Mouse (Mus musculus) embryonic facial prominence, embryonic 15.5 days (tissue): ENCODE measurements around the gene Rnf126. TPM values are rescaled to one million over a fixed set of nuclear protein-coding genes. Genes with fewer than 3 reads are reported as not detected.

ENCODE experiments used
- ATAC-seq: fragments of 200-750 bp; cut with Nextera tagmentation; 2 replicates; pipeline ENCODE4 v1.8.0; 2017; ENCODE audit warnings: low read depth, moderate TSS enrichment; ENCODE audit not compliant: insufficient number of reproducible peaks, low FRiP score, low TSS enrichment
- H3K27ac ChIP-seq: fragments of 300-500 bp; sonication (generic); replicated peaks from 2 replicates; pipeline ENCODE4 v1.5.1; 2015; ENCODE audit warnings: mild to moderate bottlenecking, inconsistent platforms
- H3K27me3 ChIP-seq: fragments of 300-500 bp; sonication (generic); 2 replicates; pipeline ENCODE4 v1.6.1; 2015; ENCODE audit warnings: inconsistent platforms
- H3K36me3 ChIP-seq: fragments of 300-500 bp; sonication (generic); 2 replicates; pipeline ENCODE4 v1.6.1; 2015; ENCODE audit warnings: mild to moderate bottlenecking, inconsistent platforms
- H3K4me1 ChIP-seq: fragments of 300-500 bp; sonication (generic); 2 replicates; pipeline ENCODE4 v1.6.1; 2015; ENCODE audit warnings: inconsistent platforms
- H3K4me2 ChIP-seq: fragments of 300-500 bp; sonication (generic); replicated peaks from 2 replicates; pipeline ENCODE4 v1.6.1; 2015; ENCODE audit warnings: mild to moderate bottlenecking, inconsistent platforms
- H3K4me3 ChIP-seq: fragments of 300-500 bp; sonication (generic); replicated peaks from 2 replicates; pipeline ENCODE4 v1.5.1; 2015; ENCODE audit warnings: mild to moderate bottlenecking, inconsistent platforms
- H3K9ac ChIP-seq: fragments of 300-500 bp; sonication (generic); 2 replicates; pipeline ENCODE4 v1.6.1; 2015; ENCODE audit warnings: inconsistent platforms
- H3K9me3 ChIP-seq: fragments of 300-500 bp; sonication (generic); replicated peaks from 2 replicates; pipeline ENCODE4 v1.6.1; 2016; ENCODE audit warnings: inconsistent platforms
- WGBS: fragments of 180-500 bp; shearing (Covaris S2); methylation state at CpG from one replicate; pipeline ENCODE4 v1.1.7; 2015; 5-methylcytosine and 5-hydroxymethylcytosine counted together
- polyA plus RNA-seq: library from polyadenylated mRNA; unstranded; fragments of >200 nt; fragmentation: Nextera tagmentation; extraction: Ambion mirVana; gene quantifications from 2 replicates; pipeline ENCODE4 v1.2.1, GENCODE M21; 2015

Gene Rnf126
- polyA plus RNA-seq, 1 experiment from 2014 or later, result 127 TPM

DNA sequence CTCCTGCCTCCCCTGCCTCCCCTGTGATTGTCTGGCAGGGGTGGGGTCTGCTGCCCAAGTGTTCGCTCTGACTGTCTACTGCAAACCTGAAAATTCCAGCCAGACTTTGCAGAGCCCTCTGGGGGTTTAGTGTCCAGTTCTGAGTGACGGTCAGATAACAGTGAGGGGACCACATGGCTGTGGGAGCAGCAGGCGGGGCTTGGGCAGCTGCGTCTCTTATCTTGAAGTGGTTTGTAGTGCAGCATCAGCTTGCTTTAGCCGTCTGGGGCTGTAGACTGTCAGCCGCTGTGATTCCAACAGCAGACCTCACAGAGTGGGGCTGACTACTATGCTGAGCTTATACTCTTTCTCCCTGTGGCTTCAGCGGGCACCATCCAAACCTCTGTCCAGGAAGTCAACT lies 57.4 kb downstream of the Rnf126 start:
- 67% methylated on average over 7 of the region's 7 CpGs for WGBS
- no peak overlapping the region for H3K9ac ChIP-seq
- no peak for ATAC-seq
- H3K4me1 ChIP-seq, result peaks cover 29% of the 10 kb centered on the region
- no peak overlapping the region for H3K4me3 ChIP-seq
- no peak overlapping the region for H3K4me2 ChIP-seq
- peaks cover 6% of the 10 kb centered on the region for H3K27me3 ChIP-seq
- H3K9me3 ChIP-seq, result no peaks in the 10 kb centered on the region
- H3K36me3 ChIP-seq, result peaks cover 42% of the 10 kb centered on the region
- no peak overlapping the region for H3K27ac ChIP-seq

DNA sequence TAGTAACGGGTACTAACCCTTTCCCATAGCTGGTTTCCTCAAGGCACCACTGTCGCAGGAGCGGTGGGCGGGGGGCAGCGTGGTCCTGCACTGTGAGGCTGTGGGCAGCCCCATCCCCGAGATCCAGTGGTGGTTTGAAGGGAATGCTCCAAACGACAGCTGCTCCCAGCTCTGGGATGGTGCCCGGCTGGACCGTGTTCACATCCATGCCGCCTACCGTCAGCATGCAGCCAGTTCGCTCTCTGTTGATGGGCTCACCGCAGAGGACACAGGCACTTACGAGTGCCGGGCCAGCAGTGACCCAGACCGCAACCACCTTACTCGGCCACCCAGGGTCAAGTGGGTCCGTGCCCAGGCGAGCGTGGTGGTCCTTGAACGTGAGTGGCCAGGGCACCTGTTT lies 58.1 kb downstream of the Rnf126 start:
- peaks cover 42% of the 10 kb centered on the region for H3K36me3 ChIP-seq
- WGBS, result 87% methylated on average over 21 of the region's 21 CpGs

More for the DNA sequence above, 58.1 kb downstream of the Rnf126 start:
- Histone ChIP-seq H3K4me3 (no peak overlapping the region), H3K9ac (no peak overlapping the region), H3K27ac (no peak overlapping the region), H3K27me3 (no peaks in the 10 kb centered on the region), H3K9me3 (no peaks in the 10 kb centered on the region), H3K4me1 (peaks cover 31% of the 10 kb centered on the region), H3K4me2 (no peak overlapping the region)
- no peak for ATAC-seq

Other genes with a start within 250 kb of the Rnf126 start
- 25.3 and 25.9 TPM in 2 replicates for gene Plpp2, start 233.2 kb downstream of the Rnf126 start, polyA plus RNA-seq
- gene Mier2, start 211.8 kb downstream of the Rnf126 start, polyA plus RNA-seq, result 70.3 and 71.4 TPM in 2 replicates
- not detected in 2 replicates for gene Theg, start 179.6 kb downstream of the Rnf126 start, polyA plus RNA-seq
- not detected in 2 replicates for gene C2cd4c, start 152.9 kb downstream of the Rnf126 start, polyA plus RNA-seq
- gene Shc2, start 129.0 kb downstream of the Rnf126 start, polyA plus RNA-seq, result 11.8 and 12.5 TPM in 2 replicates
- not detected in 2 replicates for gene Odf3l2, start 121.2 kb downstream of the Rnf126 start, polyA plus RNA-seq
- 8.4 and 9.1 TPM in 2 replicates for gene Madcam1, start 102.4 kb downstream of the Rnf126 start, polyA plus RNA-seq
- 62.4 and 63.6 TPM in 2 replicates for gene Tpgs1, start 97.6 kb downstream of the Rnf126 start, polyA plus RNA-seq
- gene Cdc34, start 84.8 kb downstream of the Rnf126 start, polyA plus RNA-seq, result 94.8 and 96.8 TPM in 2 replicates
- gene Gzmm, start 77.9 kb downstream of the Rnf126 start, polyA plus RNA-seq, result 0.89 and 1.5 TPM in 2 replicates
- 837 and 902 TPM in 2 replicates for gene Bsg, start 62.5 kb downstream of the Rnf126 start, polyA plus RNA-seq
- gene Hcn2, start 50.3 kb downstream of the Rnf126 start, polyA plus RNA-seq, result 0.07 and 0.13 TPM in 2 replicates
- gene Polrmt, start 20.4 kb downstream of the Rnf126 start, polyA plus RNA-seq, result 41.6 and 46.6 TPM in 2 replicates
- gene Fgf22, start 11.9 kb downstream of the Rnf126 start, polyA plus RNA-seq, result 2.5 and 3.9 TPM in 2 replicates
- gene Fstl3, start 10.3 kb upstream of the Rnf126 start, polyA plus RNA-seq, result 20.1 and 20.2 TPM in 2 replicates
- 0.07 TPM in 1 of 2 replicates, not detected in the other for gene Prss57, start 24.0 kb upstream of the Rnf126 start, polyA plus RNA-seq
- 88.1 and 96.6 TPM in 2 replicates for gene Palm, start 26.6 kb upstream of the Rnf126 start, polyA plus RNA-seq
- gene Misp, start 54.0 kb upstream of the Rnf126 start, polyA plus RNA-seq, result 5.4 and 7.8 TPM in 2 replicates
- gene Ptbp1, start 87.5 kb upstream of the Rnf126 start, polyA plus RNA-seq, result 299 and 325 TPM in 2 replicates
- 4.3 and 5.6 TPM in 2 replicates for gene Prtn3, start 107.5 kb upstream of the Rnf126 start, polyA plus RNA-seq
- gene Plppr3, start 107.7 kb upstream of the Rnf126 start, polyA plus RNA-seq, result 59.9 and 68.2 TPM in 2 replicates
- gene Elane, start 119.3 kb upstream of the Rnf126 start, polyA plus RNA-seq, result 0.28 and 0.85 TPM in 2 replicates
- not detected in 2 replicates for gene Cfd, start 123.9 kb upstream of the Rnf126 start, polyA plus RNA-seq
- 44.0 and 48.4 TPM in 2 replicates for gene Med16, start 142.0 kb upstream of the Rnf126 start, polyA plus RNA-seq
- 5.2 TPM in 1 of 2 replicates, not detected in the other for gene Gm26602, start 143.9 kb upstream of the Rnf126 start, polyA plus RNA-seq
- 1.1 and 1.4 TPM in 2 replicates for gene Kiss1r, start 150.0 kb upstream of the Rnf126 start, polyA plus RNA-seq
- gene R3hdm4, start 154.3 kb upstream of the Rnf126 start, polyA plus RNA-seq, result 179 and 181 TPM in 2 replicates
- gene Arid3a, start 160.1 kb upstream of the Rnf126 start, polyA plus RNA-seq, result 6.6 and 7.0 TPM in 2 replicates
- 84.7 and 90.6 TPM in 2 replicates for gene Wdr18, start 193.2 kb upstream of the Rnf126 start, polyA plus RNA-seq
- gene Grin3b, start 203.8 kb upstream of the Rnf126 start, polyA plus RNA-seq, result 0.63 and 0.77 TPM in 2 replicates
- 23.9 and 29.3 TPM in 2 replicates for gene Tmem259, start 217.4 kb upstream of the Rnf126 start, polyA plus RNA-seq
- gene Cnn2, start 221.6 kb upstream of the Rnf126 start, polyA plus RNA-seq, result 288 and 296 TPM in 2 replicates
- 3.7 and 4.0 TPM in 2 replicates for gene Abca7, start 229.5 kb upstream of the Rnf126 start, polyA plus RNA-seq
- gene Arhgap45, start 249.7 kb upstream of the Rnf126 start, polyA plus RNA-seq, result 5.1 and 6.2 TPM in 2 replicates